Mouse (Mus musculus) kidney, postnatal 10 days (tissue): ENCODE results near the gene Sun1.

Source experiments
- DNase-seq: peaks from one replicate; pipeline ENCODE4 v3.0.0; 2021; ENCODE audit warnings: mixed read lengths

The Sun1 gene

GRCm38 (mm10) chr5:139252081-139252909, 51.9 kb downstream of the Sun1 start, which contains the start of gene Get4:
Gene Get4, plus strand, starts transcription at chr5:139252324.
- peak; percentile 100 for DNase-seq

DNA sequence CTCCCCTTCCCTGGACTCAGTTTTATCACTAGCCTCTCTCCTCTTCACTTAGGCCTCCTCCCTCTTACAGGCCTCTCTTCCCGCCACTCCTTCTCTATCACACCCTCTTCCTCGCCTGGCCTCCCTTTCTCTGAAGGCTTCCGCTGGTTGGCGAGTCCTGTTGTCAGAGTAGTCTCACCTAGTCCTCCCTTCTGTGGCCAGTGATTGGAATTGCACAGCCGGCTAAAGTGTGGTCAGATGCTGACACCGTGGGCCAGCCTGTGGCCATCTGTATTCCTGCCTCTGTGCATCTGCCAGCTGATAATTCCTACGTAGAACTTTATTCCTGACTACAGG, 52.4 kb downstream of the Sun1 start:
- peak; percentile 53 for DNase-seq

DNA sequence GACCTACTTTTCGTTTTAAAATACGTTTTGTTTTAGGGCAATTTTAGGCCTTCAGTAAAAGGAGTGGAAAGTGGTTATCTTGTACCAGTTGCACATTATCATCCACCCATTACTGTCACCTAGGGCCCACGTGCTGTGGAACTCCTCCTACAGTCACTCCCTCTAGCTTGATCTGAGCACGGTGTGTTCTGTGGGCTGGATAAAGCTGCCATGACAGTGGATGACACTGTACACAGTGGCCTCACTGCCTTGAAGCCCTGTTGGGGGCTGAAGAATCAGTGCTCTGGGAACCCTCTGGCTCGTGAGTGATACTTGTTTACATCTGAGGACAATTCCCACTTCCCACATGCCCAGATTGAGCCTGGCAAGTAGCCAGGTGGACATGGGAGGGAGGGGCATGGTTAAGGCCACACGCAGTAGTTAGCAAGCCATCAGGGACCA, 52.9 kb downstream of the Sun1 start:
- DNase-seq: peak; percentile 67

GRCm38 (mm10) chr5:139254938-139255337, 54.5 kb downstream of the Sun1 start:
- DNase-seq: no peak

DNA sequence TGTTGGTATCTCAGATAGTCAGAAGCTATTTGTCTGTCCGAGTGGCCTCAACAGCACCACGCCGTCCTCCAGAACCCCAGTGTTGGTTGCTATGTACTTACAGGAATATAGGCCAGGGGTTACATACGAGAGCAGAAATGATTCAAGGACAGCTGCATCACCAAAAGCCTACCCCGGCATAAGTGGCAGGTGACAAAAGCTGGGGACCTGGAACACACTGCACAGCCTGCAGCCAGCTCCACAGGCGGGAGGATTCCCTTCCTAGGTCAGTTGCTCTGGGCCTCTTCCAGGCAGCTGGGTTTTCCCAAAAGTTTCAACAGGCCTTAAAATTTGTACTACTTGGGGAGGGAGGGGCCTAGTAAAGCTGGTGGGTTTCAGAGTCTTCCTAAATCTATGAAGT, 55.3 kb downstream of the Sun1 start:
- DNase-seq: no peak

GRCm38 (mm10) chr5:139256211-139256765, 55.9 kb downstream of the Sun1 start:
- DNase-seq: no peak

DNA sequence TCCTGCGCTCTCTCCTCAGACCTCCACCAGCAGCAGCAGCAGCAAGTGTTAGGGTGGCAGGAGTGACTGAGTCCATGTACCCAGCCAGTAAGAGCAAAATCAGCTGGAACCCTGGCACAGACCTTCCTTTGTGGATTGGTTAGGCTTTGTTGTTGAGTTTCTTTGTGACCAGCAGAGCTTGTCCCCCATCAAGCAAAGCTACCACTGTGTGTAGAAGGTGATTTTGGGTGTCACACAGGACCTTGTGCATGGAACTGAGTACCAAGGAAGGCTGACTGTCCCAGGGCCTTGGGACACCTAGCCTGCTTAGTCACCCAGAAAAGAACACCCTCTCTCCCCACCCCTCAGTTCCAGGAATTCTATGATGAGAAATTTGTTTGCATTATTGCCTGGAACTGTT, 56.8 kb downstream of the Sun1 start:
- DNase-seq: no peak

GRCm38 (mm10) chr5:139257818-139258217, 57.4 kb downstream of the Sun1 start:
- no peak for DNase-seq

DNA sequence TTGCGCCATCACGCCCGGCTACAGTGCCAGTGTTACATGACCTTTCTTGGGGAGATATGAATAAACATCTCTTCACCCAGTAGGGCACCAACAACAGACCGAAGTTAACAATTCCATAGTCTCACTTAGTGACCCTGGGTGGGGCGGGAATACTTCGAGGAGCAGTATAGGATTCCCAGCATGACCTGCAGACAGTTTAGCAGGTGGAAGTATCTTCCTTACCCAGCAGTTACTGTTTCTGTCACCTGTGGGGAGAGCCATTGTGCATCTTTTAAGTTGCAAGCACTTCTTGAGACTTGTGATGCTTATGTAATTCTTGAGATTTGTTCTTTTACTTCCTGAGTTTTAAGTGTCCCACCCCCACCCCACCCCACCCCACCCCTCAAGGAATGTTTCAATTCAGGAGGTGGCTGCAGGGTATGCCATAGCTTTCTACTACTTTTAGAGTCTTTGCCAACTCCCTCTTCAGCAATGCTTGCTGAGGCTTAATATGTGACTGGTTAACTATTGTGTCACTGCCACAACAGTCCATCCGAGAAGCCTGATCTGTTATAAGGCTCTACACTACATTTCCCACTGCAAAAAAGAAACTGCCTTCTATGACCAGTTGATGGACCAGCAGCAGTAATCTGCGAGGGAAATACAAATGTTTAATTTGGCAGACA, 58.1 kb downstream of the Sun1 start:
- DNase-seq: no peak

- peak; percentile 54 for DNase-seq
Observed at GRCm38 (mm10) chr5:139259853-139260252, 59.4 kb downstream of the Sun1 start.

DNA sequence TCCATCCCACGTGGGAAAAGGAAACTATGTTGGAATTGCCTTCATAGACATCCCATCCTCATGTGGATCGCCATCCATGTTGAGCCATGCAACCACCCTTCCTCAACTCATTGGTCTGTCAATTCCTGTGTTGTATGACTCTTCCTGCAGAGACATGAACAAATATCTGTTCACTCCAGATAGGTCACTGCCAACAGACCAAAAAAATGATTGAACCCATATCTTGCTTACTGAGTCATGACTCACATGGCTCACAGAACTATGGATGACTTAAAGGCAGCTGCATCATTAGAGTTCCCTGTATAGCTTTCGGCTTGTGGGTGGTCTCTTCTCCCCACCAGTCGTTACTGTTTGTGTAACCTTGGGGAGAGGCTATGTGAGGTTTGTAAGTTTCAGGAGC, 61.0 kb downstream of the Sun1 start:
- no peak for DNase-seq

GRCm38 (mm10) chr5:139267661-139268060, 67.2 kb downstream of the Sun1 start:
- no peak for DNase-seq

DNA sequence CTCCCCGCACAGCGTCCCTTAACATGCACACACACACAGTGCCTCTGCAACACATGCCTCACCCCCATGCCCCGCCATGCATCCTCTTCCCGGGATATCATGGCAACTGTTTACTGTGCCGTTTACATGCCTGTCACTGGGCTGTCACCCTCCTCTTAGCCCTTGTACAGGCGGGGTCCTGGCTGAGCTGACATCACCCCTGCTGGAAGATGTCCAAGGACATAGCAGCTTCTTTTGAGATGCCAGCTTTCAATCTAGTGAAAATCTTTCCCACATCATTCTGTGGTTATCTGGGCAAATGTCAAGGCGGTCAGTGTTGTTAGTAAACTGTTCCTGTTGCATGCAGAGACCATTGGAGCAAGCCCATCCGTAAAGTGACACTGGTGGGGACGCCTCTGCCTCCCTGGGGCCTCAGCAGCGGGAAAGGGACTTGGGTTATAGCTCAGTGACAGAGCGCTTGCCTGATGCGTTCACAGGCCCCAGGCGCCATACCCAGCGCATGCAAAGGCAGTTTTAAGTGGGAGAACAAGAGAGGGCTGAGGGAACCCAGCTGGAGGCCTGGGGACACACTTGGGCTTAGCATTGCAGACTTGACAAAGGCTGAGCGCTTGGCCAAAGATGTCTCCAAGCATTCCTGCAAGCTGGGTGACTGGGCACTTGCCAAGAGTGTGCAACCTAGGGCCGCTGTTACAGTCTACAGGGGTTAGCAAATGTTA, 70.5 kb downstream of the Sun1 start:
- peak; percentile 70 for DNase-seq

DNA sequence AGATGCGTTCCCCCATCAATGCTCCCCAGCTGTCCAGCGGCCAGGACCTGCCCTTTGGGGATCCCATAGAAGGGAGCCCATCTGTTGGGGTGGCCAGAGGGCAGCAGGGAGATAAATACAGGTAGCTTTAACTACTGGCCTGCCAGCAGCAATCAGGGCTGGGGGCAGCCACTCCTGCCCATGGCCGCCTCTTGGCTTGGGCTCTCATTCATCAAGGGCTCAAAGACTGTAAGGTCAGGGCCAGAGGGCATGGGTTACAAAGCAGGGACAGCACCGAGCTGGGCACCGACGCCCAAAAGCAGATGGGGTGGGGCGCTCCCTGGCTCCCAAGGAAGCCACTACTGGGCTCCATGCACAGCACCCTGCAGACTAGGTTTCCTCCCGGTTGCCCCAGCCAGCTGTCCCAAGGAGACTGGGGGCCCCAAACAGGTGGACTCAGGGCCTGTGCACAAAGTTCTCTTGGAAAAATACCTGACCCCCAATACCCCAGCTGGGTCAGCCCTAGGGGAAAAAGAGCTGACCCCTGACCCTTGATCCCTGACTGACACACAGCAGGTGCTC, 71.6 kb downstream of the Sun1 start:
- no peak for DNase-seq

DNA sequence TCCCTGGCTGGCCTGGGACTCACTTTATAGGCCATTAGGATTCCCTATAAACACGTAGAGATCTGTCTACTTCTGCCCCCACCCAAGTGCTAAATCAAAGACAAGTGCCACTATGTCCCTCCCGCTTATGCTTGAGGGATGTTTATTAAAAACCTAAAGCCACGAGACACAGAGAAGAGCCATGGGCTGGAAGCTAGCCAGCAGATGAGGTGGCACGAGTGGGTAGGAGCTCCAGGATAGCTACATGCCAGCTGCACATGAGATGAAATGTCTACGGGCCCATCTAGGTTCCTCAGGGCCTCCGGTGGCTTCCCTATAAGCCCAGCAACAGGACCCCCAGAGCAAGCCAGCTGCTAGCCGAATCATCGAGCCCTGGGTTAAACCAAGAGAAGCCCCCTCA, 76.8 kb downstream of the Sun1 start:
- DNase-seq: no peak

DNA sequence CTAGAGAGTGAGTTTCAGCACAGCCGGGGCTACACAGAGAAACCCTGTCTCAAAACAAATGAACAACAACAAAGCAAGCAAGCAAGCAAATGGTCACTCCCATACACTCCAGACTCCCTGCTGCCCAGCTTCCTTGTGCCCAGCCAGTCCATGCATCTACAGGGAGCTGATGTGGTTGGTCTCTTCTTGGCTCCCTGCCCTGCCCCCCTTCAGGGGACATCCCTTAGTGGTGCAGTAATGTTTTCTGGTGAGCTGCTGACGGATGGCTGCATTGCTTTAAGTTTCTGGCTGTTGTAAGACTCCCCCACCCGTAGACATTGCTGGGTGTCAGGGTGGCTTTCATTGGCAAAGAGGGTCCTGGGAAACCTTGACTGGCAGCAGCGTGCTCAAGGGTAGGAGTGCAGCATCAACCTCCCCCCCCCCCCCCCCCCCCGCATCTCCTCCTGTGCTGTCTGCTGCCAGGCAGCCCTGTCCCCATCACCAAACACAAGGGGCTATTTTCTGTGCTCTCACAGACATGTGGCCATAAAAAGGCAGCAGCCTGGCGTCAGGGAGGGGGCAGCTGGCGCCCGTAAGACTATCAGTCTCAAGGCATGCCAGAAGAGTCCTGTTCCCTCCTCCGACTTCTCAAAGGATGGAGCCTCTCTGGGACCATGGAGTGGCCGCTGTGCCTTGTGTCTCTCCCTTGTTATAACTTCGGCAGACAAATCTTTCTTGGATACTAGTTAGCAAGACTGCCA, 81.1 kb downstream of the Sun1 start:
- no peak for DNase-seq

GRCm38 (mm10) chr5:139282191-139282590, 81.8 kb downstream of the Sun1 start:
- peak; percentile 94 for DNase-seq

GRCm38 (mm10) chr5:139283460-139284180, 83.2 kb downstream of the Sun1 start:
- no peak for DNase-seq

- DNase-seq: no peak
Observed at GRCm38 (mm10) chr5:139285383-139286067, 85.1 kb downstream of the Sun1 start.

- DNase-seq: no peak
Observed at GRCm38 (mm10) chr5:139286142-139286941, 85.9 kb downstream of the Sun1 start.
